Mouse (Mus musculus): Measurements from ENCODE around the gene Syn2.
A peak's percentile ranks its signal among the peaks of the same experiment; 100 is the strongest.

Syn2 gene

DNA sequence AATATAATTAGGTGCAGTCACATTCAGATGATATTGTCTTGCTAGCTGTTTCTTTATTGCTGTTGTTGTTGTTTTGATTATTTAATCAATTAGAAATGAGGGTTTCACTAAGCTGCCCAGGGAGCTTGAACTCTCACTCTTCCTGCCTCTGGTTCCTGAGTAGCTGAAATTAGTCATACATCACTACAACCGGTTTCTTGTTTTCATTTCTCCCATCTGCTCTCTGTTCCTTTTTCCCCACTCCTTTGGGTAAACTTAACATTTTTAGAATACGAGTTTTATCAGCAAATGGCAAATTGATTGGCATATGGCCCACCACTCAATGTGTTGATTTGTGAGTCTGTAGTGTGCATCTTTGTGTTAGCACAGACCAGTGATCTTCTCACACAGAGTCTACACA is 172.4 kb downstream of the Syn2 start:
- no peak for DNase-seq

DNA sequence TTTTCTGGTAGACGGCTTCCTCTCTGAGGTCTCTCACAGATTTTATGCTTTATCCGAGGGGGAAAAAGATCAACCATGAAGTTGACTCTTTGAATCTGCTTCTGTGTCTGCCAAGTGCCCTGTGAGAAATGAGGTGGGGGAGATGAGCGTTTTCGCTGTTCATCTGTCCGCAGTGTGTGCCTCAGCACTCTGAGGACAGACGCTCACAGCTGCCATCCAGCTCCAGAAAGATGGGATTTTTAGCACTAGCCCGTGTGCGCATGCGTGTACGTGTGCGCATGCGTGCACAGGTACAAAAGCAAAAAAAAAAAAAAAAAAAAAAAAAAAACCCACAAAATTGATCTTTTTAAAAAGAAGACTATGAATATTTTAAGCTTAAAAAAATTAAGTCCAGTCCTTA is 178.1 kb downstream of the Syn2 start:
- no peak for DNase-seq

GRCm38 (mm10) chr6:115313235-115313738 is 178.6 kb downstream of the Syn2 start:
- peak; percentile 83 for DNase-seq

DNA sequence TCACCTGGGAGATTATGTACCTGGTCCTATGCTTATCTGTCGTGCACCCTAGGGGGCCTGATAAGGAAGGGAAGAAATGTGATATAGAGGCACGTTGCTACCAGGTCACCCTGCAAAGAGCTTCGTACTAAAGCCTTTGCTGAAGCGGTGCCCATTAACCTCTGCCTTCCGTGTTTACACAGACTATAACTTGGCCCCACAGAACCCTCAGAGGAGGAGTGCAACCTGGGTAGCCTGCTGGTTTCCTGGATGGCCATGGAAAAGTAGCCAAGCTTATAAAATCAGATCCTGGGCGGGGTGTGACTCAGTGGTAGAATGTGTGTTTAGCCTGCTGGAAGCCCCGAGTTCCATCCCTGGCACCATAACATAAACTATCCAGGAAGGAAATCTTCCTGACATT is 179.2 kb downstream of the Syn2 start:
- DNase-seq, result no peak

- DNase-seq, result peak; percentile 88
Measured at GRCm38 (mm10) chr6:115315770-115316169, 181.1 kb downstream of the Syn2 start.

DNA sequence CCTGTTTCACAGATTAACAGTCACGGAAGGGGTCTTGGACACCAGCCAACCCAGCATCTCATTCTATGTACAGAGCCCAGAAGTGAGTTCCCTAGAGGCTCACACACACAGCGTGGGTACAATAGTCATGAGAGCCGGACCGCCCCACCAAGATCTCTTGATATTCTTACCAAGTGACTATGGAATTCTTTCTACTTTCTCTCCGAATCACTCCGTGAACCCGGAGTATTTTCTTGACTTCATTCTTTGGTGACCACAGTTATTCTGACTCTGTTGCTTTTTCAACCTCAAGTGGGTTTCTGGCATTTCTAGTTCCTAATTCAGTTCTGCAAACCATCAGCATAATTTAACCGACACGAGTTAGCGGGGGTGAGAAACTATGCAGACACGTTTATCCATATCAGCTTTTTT is 182.1 kb downstream of the Syn2 start:
- peak; percentile 95 for DNase-seq

DNA sequence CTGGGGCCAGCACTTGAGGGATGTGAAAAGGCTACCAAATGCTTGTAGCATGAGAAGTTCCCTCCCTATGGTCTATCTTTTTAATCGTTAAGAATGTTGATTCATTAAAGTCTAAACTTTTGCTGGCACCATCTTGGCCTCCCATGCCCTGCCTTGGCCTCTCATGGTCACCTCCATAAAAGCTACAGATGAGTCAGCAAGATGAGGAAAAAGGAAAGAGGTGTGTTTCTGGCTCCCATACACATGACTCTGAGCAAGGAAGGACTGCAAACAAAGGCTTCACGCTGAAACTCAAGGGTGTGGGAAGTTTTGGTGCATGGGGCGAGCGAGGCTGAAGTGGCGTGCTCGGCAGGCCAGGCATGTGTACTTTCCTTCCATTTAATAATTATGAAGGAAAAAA is 184.1 kb downstream of the Syn2 start:
- DNase-seq, result peak; percentile 67

DNA sequence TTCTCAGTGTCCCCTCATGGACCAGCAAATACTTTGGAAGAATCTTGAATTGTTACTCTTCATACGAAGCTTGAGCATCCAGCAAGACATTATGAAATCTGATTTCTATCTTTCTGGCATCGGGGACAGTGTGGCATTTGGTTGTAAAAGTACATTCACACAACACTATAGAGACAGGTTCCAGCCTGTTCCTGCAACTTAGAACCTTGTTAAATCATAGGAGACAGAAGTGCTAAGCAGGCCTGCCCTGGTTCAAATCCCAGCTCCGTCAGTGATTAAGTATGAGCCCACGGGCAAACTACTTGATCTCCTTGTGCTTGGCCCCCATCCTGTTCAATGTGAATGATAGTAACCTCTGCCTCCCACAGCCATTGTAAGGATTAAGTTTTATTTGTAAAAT is 185.0 kb downstream of the Syn2 start:
- peak; percentile 34 for DNase-seq

DNA sequence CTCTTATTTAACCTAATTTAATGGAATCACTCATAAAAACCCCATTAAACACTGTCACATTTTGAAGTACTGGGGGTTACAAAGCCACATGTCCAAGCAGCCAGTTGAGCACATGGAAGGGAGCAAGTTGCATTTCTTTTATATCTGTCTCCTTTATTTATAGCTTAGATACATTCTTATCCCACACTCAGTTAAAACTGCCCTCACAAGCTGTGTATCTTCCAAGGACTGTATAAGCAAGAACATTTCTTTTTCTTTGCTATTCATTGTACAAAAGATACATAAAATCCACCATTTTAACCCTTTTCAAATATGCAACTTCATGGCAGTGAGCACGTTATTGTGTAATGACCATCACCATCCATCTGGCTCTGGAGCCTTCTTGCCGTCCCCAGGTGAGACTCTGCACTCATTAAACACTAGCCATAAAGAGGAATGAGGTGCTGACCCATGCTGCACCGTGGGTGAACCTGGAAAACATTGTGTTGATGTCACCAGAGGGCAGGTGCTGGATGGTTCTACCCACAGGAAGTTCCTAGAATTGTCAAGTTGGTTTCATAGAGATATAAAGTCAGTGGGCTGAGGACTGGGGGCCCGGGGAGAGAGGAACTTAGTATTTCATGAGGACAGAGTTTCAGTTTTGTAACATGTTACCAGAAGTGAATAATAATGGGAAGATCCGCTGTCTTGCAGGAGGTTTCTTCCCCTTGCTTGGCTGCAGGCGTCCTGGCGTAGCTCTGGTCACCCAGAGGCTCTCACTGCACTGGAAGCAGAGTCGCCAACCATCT is 186.4 kb downstream of the Syn2 start:
- DNase-seq, result peak; percentile 89

- peak; percentile 74 for DNase-seq
Measured at GRCm38 (mm10) chr6:115321883-115322351, 187.2 kb downstream of the Syn2 start.

DNA sequence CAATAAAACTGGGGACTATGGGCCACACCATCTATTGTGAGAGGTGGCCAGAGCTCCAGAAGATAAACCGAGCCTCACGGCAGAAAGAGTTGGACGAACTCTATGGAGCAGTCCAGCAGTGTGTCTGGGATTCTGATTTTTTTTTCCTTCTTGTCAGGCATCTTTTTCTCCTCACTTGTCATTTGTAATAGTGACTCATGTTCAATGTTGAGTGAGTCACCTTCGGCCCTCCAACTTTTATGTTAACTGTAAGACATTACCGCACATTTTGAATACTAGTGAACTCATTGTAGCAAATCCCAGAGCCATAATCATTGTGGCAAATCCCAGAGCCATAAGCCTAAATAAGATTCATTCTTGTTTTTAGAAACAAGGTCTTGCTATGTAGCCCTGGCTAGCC is 188.3 kb downstream of the Syn2 start:
- peak; percentile 6 for DNase-seq

- DNase-seq, result peak; percentile 90
Measured at GRCm38 (mm10) chr6:115330964-115331363, 196.3 kb downstream of the Syn2 start.

Data from heart, adult 11 months (tissue).